Mouse (Mus musculus): ENCODE measurements around the gene Omp.
A peak's percentile ranks its signal among the peaks of the same experiment; 100 is the strongest.

The Omp gene

GRCm38 (mm10) chr7:98142247-98142646 is 3.1 kb downstream of the Omp start:
- no peak for DNase-seq (ENCODE audit: low spot score)

GRCm38 (mm10) chr7:98141206-98141605 is 4.1 kb downstream of the Omp start:
- no peak for DNase-seq (ENCODE audit: low spot score)

GRCm38 (mm10) chr7:98140597-98140996 is 4.7 kb downstream of the Omp start:
- no peak for DNase-seq (ENCODE audit: low spot score)

GRCm38 (mm10) chr7:98139216-98139615 is 6.1 kb downstream of the Omp start:
- no peak for DNase-seq (ENCODE audit: low spot score)

GRCm38 (mm10) chr7:98137995-98138394 is 7.3 kb downstream of the Omp start:
- DNase-seq (ENCODE audit: low spot score), result no peak

GRCm38 (mm10) chr7:98137583-98137982 is 7.7 kb downstream of the Omp start:
- DNase-seq (ENCODE audit: low spot score), result no peak

- DNase-seq (ENCODE audit: low spot score), result no peak
Observed at GRCm38 (mm10) chr7:98131751-98132150, 13.6 kb downstream of the Omp start.

GRCm38 (mm10) chr7:98125473-98125872 is 19.8 kb downstream of the Omp start:
- no peak for DNase-seq (ENCODE audit: low spot score)

GRCm38 (mm10) chr7:98124701-98125100 is 20.6 kb downstream of the Omp start:
- DNase-seq (ENCODE audit: low spot score), result no peak

- no peak for DNase-seq (ENCODE audit: low spot score)
Observed at GRCm38 (mm10) chr7:98121673-98122072, 23.6 kb downstream of the Omp start.

GRCm38 (mm10) chr7:98121241-98121640 is 24.1 kb downstream of the Omp start:
- no peak for DNase-seq (ENCODE audit: low spot score)

- DNase-seq (ENCODE audit: low spot score), result peak; percentile 65
Observed at GRCm38 (mm10) chr7:98120325-98120724, 25.0 kb downstream of the Omp start.

- no peak for DNase-seq (ENCODE audit: low spot score)
Observed at GRCm38 (mm10) chr7:98119961-98120232, 25.4 kb downstream of the Omp start.

- DNase-seq (ENCODE audit: low spot score), result no peak
Observed at GRCm38 (mm10) chr7:98119179-98119960, 25.9 kb downstream of the Omp start, which contains the start of gene Myo7a. Gene Myo7a (minus strand): TSS chr7:98119524.

GRCm38 (mm10) chr7:98117012-98117660 is 28.2 kb downstream of the Omp start:
- peak; percentile 68 for DNase-seq (ENCODE audit: low spot score)

- no peak for DNase-seq (ENCODE audit: low spot score)
Observed at GRCm38 (mm10) chr7:98114656-98115055, 30.6 kb downstream of the Omp start.

GRCm38 (mm10) chr7:98111233-98111632 is 34.1 kb downstream of the Omp start:
- DNase-seq (ENCODE audit: low spot score), result no peak

- no peak for DNase-seq (ENCODE audit: low spot score)
Observed at GRCm38 (mm10) chr7:98109771-98110170, 35.5 kb downstream of the Omp start.

- DNase-seq (ENCODE audit: low spot score), result no peak
Observed at GRCm38 (mm10) chr7:98108636-98109430, 36.5 kb downstream of the Omp start.

- DNase-seq (ENCODE audit: low spot score), result no peak
Observed at GRCm38 (mm10) chr7:98106272-98106671, 39.0 kb downstream of the Omp start.

GRCm38 (mm10) chr7:98104481-98105435 is 40.5 kb downstream of the Omp start:
- DNase-seq (ENCODE audit: low spot score), result peak; percentile 43

GRCm38 (mm10) chr7:98103942-98104292 is 41.4 kb downstream of the Omp start:
- no peak for DNase-seq (ENCODE audit: low spot score)
